Mouse (Mus musculus) MEL (cell line): ENCODE data around the gene Fcer1g. TPM values are rescaled to one million over a fixed set of nuclear protein-coding genes. Genes with fewer than 3 reads are reported as not detected.

ENCODE experiments used
- DNase-seq: peaks from one replicate; pipeline ENCODE4 v3.0.0; 2011; ENCODE audit warnings: low read depth, low spot score
- H3K27ac ChIP-seq: 2 replicates; pipeline ENCODE4 v1.5.1; 2012; ENCODE audit warnings: low read depth, mild to moderate bottlenecking, control low read depth, low read length, moderate library complexity; ENCODE audit not compliant: control insufficient read depth
- H3K27me3 ChIP-seq, 2 experiments: fragments of 150-350 bp in 1 of 2; sonication (generic) in 1 of 2; 2 replicates each; pipeline ENCODE4 v1.6.1; 2012; ENCODE audit warnings: low read length in 2 of 2, mild to moderate bottlenecking in 2 of 2, improper control_type of control experiment in 1 of 2, moderate library complexity in 1 of 2; ENCODE audit not compliant: insufficient read depth in 2 of 2, control insufficient read depth in 1 of 2
- H3K36me3 ChIP-seq, 2 experiments: 2 replicates each; pipeline ENCODE4 v1.6.1; 2012 to 2014; ENCODE audit warnings: low read length in 2 of 2, improper control_type of control experiment in 1 of 2, inconsistent platforms in 1 of 2, mild to moderate bottlenecking in 1 of 2; ENCODE audit not compliant: insufficient read depth in 2 of 2, control insufficient read depth in 1 of 2
- H3K4me1 ChIP-seq, 2 experiments: fragments of 150-350 bp in 1 of 2; sonication (generic) in 1 of 2; 2 replicates each; pipeline ENCODE4 v1.6.1; 2012; ENCODE audit warnings: low read length in 2 of 2, improper control_type of control experiment in 1 of 2, mild to moderate bottlenecking in 1 of 2; ENCODE audit not compliant: insufficient read depth in 2 of 2, control insufficient read depth in 1 of 2
- H3K4me3 ChIP-seq, 2 experiments: fragments of 150-350 bp in 1 of 2; sonication (generic) in 1 of 2; 2 replicates each; pipeline ENCODE4 v1.5.1; 2012; ENCODE audit warnings: low read depth in 2 of 2, low read length in 2 of 2, mild to moderate bottlenecking in 2 of 2, moderate library complexity in 2 of 2, control low read depth in 1 of 2, improper control_type of control experiment in 1 of 2; ENCODE audit not compliant: control insufficient read depth in 1 of 2, insufficient read depth in 1 of 2
- H3K79me2 ChIP-seq: 2 replicates; pipeline ENCODE4 v1.6.1; 2012; ENCODE audit warnings: mild to moderate bottlenecking, low read length, moderate library complexity; ENCODE audit not compliant: control insufficient read depth, poor library complexity, insufficient read depth
- H3K9ac ChIP-seq: 2 replicates; pipeline ENCODE4 v1.6.1; 2012; ENCODE audit warnings: low read depth, mild to moderate bottlenecking, control low read depth, low read length, moderate library complexity; ENCODE audit not compliant: control insufficient read depth, poor library complexity, severe bottlenecking
- H3K9me3 ChIP-seq: fragments of 150-350 bp; sonication (generic); replicated peaks from 2 replicates; pipeline ENCODE4 v1.6.1; 2012; ENCODE audit warnings: mild to moderate bottlenecking, low read length, improper control_type of control experiment, moderate library complexity; ENCODE audit not compliant: insufficient read depth
- CHD2 ChIP-seq: IDR thresholded peaks from 2 replicates; pipeline ENCODE4 v1.6.1; 2011; ENCODE audit warnings: low read length, improper control_type of control experiment
- CTCF ChIP-seq, 3 experiments: IDR thresholded peaks in 2 of 3; conservative IDR thresholded peaks in 1 of 3; 2 replicates each; pipeline ENCODE4 v1.5.1; 2011 to 2012; ENCODE audit warnings: low read length in 3 of 3, low read depth in 2 of 3, mild to moderate bottlenecking in 2 of 3, improper control_type of control experiment in 1 of 3, inconsistent platforms in 1 of 3, mixed read lengths in 1 of 3, moderate library complexity in 1 of 3; ENCODE audit not compliant: control insufficient read depth in 1 of 3, insufficient read depth in 1 of 3, poor library complexity in 1 of 3, severe bottlenecking in 1 of 3
- E2F4 ChIP-seq: IDR thresholded peaks from 2 replicates; pipeline ENCODE4 v1.6.1; 2011; ENCODE audit warnings: low read depth, low read length, improper control_type of control experiment, borderline replicate concordance
- ELF1 ChIP-seq: IDR thresholded peaks from 2 replicates; pipeline ENCODE4 v1.6.1; 2014; ENCODE audit warnings: low read depth, mild to moderate bottlenecking, inconsistent platforms, low read length, improper control_type of control experiment, moderate library complexity
- EP300 ChIP-seq, 2 experiments: IDR thresholded peaks; 2 replicates each; pipeline ENCODE4 v1.6.1; 2011; ENCODE audit warnings: improper control_type of control experiment in 2 of 2, low read length in 2 of 2, low read depth in 1 of 2, mild to moderate bottlenecking in 1 of 2
- ETS1 ChIP-seq: IDR thresholded peaks from 2 replicates; pipeline ENCODE4 v1.6.1; 2012; ENCODE audit warnings: low read depth, mild to moderate bottlenecking, inconsistent platforms, low read length, improper control_type of control experiment, moderate library complexity
- JUND ChIP-seq: IDR thresholded peaks from 2 replicates; pipeline ENCODE4 v1.6.1; 2011; ENCODE audit warnings: low read depth, mild to moderate bottlenecking, improper control_type of control experiment, low read length
- MAFK ChIP-seq: IDR thresholded peaks from 2 replicates; pipeline ENCODE4 v1.6.1; 2011; ENCODE audit warnings: low read depth, mild to moderate bottlenecking, low read length, improper control_type of control experiment, borderline replicate concordance
- MAX ChIP-seq: IDR thresholded peaks from 2 replicates; pipeline ENCODE4 v1.6.1; 2011; ENCODE audit warnings: low read length, improper control_type of control experiment
- MEF2A ChIP-seq: IDR thresholded peaks from 2 replicates; pipeline ENCODE4 v1.6.1; 2014; ENCODE audit warnings: low read depth, mild to moderate bottlenecking, inconsistent platforms, low read length, improper control_type of control experiment; ENCODE audit not compliant: poor library complexity, insufficient replicate concordance, severe bottlenecking; ENCODE audit errors: extremely low read depth
- MYB ChIP-seq: IDR thresholded peaks from 2 replicates; pipeline ENCODE4 v1.6.1; 2011; ENCODE audit warnings: mild to moderate bottlenecking, low read depth, low read length, improper control_type of control experiment
- NELFE ChIP-seq: IDR thresholded peaks from 2 replicates; pipeline ENCODE4 v1.6.1; 2011; ENCODE audit warnings: low read depth, low read length, improper control_type of control experiment
- NRF1 ChIP-seq: IDR thresholded peaks from 2 replicates; pipeline ENCODE4 v1.6.1; 2014; ENCODE audit warnings: low read depth, mild to moderate bottlenecking, inconsistent platforms, low read length, improper control_type of control experiment, moderate library complexity; ENCODE audit not compliant: poor library complexity, insufficient read depth, severe bottlenecking
- POLR2AphosphoS2 ChIP-seq: IDR thresholded peaks from 2 replicates; pipeline ENCODE4 v1.6.1; 2011; ENCODE audit warnings: low read length, improper control_type of control experiment
- RCOR1 ChIP-seq: IDR thresholded peaks from 2 replicates; pipeline ENCODE4 v1.6.1; 2012; ENCODE audit warnings: low read depth, mild to moderate bottlenecking, inconsistent platforms, low read length, improper control_type of control experiment
- TAL1 ChIP-seq: IDR thresholded peaks from 2 replicates; pipeline ENCODE4 v1.6.1; 2012; ENCODE audit warnings: mild to moderate bottlenecking, inconsistent platforms, low read length, moderate library complexity, mixed read lengths
- USF1 ChIP-seq: IDR thresholded peaks from 2 replicates; pipeline ENCODE4 v1.6.1; 2014; ENCODE audit warnings: low read depth, mild to moderate bottlenecking, inconsistent platforms, low read length, improper control_type of control experiment, moderate library complexity
- USF2 ChIP-seq, 2 experiments: IDR thresholded peaks; 2 replicates each; pipeline ENCODE4 v1.6.1; 2011 to 2012; ENCODE audit warnings: improper control_type of control experiment in 2 of 2, low read length in 2 of 2, borderline replicate concordance in 1 of 2, inconsistent platforms in 1 of 2, low read depth in 1 of 2, mild to moderate bottlenecking in 1 of 2; ENCODE audit not compliant: insufficient read depth in 1 of 2
- ZKSCAN1 ChIP-seq: IDR thresholded peaks from 2 replicates; pipeline ENCODE4 v1.6.1; 2012; ENCODE audit warnings: low read depth, mild to moderate bottlenecking, inconsistent platforms, low read length, improper control_type of control experiment, moderate library complexity
- ZNF384 ChIP-seq: IDR thresholded peaks from 2 replicates; pipeline ENCODE4 v1.6.1; 2012; ENCODE audit warnings: low read depth, mild to moderate bottlenecking, inconsistent platforms, low read length, improper control_type of control experiment
- polyA plus RNA-seq, 2 experiments: library from polyadenylated mRNA; stranded (reverse) in 1 of 2; unstranded in 1 of 2; fragments of >175 nt in 1 of 2; fragments of >200 nt in 1 of 2; gene quantifications; 2 replicates each; pipeline versions ENCODE4 v1.2.1 to v1.2.4; 2012; ENCODE audit warnings: low replicate concordance in 2 of 2, low read depth in 1 of 2; ENCODE audit not compliant: insufficient read length in 2 of 2, insufficient read depth in 1 of 2, missing spikeins in 1 of 2
- total RNA-seq: library from RNA; depleted of rRNA; stranded (reverse); fragments of 300-350 nt; gene quantifications from 2 replicates; pipeline ENCODE4 v1.2.3, GENCODE M21; 2012

Gene Fcer1g
- total and polyA plus RNA-seq, 3 experiments: 0.62 to 1.1 TPM; not detected in 1

GRCm38 (mm10) chr1:171195887-171196397 lies 38.2 kb downstream of the Fcer1g start, which contains the start of gene Pcp4l1:
TSS of gene Pcp4l1 (minus strand) at chr1:171196268.
- TF ChIP-seq CHD2 (no peak), USF1 (no peak), ETS1 (no peak), MYB (no peak), MEF2A (no peak), CTCF (IDR thresholded peaks at IDR 0.05 in 2 of 3, conservative IDR thresholded peaks at IDR 0.05 in 1 of 3; ENCODE audit: control insufficient read depth in 1 of 3, insufficient read depth in 1 of 3, low read depth in 2 of 3, low read length in 3 of 3, poor library complexity in 1 of 3, severe bottlenecking in 1 of 3) (no peak), MAX (no peak), ZNF384 (no peak), MAFK (no peak), POLR2AphosphoS2 (no peak), ZKSCAN1 (no peak), TAL1 (no peak), USF2 (IDR thresholded peaks at IDR 0.05; ENCODE audit: borderline replicate concordance in 1 of 2, insufficient read depth in 1 of 2, low read depth in 1 of 2, low read length in 2 of 2) (no peak), NELFE (no peak), RCOR1 (no peak), JUND (no peak), NRF1 (no peak), ELF1 (no peak), EP300 (IDR thresholded peaks at IDR 0.05; ENCODE audit: low read depth in 1 of 2, low read length in 2 of 2) (no peak), E2F4 (no peak)
- Histone ChIP-seq H3K9me3 (no peaks in the 10 kb centered on the region), H3K27me3 (peaks cover 0 to 3% of the 10 kb centered on the region in 2 experiments; a peak in 2 of 4 replicates), H3K9ac (no peak within 1 kb of the TSS), H3K27ac (no peak within 1 kb of the TSS), H3K36me3 (peaks cover 0 to 4% of the 10 kb centered on the region in 2 experiments; a peak in 2 of 4 replicates), H3K79me2 (no peaks in the 10 kb centered on the region), H3K4me3 (no peak within 1 kb of the TSS), H3K4me1 (peaks cover 0 to 5% of the 10 kb centered on the region in 2 experiments; a peak in 1 of 4 replicates)
- no peak for DNase-seq
